Mouse (Mus musculus) gonadal fat pad, adult 2 months (tissue): ENCODE data around the gene Asic5. TPM values are rescaled to one million over a fixed set of nuclear protein-coding genes. Genes with fewer than 3 reads are reported as not detected.

ENCODE experiments used
- DNase-seq: peaks from one replicate; pipeline ENCODE4 v3.0.0-alpha.2; 2012; ENCODE audit warnings: low read depth
- polyA plus RNA-seq: library from polyadenylated mRNA; depleted of rRNA; stranded (reverse); fragments of >200 nt; gene quantifications from 2 replicates; pipeline ENCODE4 v1.2.3, GENCODE M21; 2012; rRNA removed

Gene Asic5
- polyA plus RNA-seq, result 0.08 TPM in 1 of 2 replicates, not detected in the other

DNA sequence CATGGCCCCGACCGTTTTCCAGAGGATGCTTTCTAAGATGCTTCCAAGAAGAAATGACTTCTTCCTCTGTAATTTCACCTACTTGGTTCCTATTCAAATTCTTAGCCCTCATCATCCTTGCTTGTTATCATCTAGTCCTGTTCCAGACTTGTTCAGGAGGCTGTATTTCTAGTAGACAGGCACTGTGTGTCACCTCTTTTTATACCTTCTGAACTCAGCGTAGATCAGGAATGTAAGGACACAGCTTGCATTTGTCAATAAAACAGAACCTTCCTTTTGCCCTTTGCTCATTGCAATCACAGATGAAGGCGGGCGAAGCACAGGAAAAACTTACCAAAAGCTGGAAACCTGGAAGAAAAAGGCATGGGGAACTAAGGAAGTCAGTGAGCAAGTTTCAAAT, at the start of gene Asic5:
Gene Asic5, plus strand, starts transcription at position 301 of the 400 bp plus-strand sequence.
- no peak for DNase-seq

- no peak for DNase-seq
Measured at GRCm38 (mm10) chr3:81933348-81933747, 48.7 kb upstream of the Asic5 start.

DNA sequence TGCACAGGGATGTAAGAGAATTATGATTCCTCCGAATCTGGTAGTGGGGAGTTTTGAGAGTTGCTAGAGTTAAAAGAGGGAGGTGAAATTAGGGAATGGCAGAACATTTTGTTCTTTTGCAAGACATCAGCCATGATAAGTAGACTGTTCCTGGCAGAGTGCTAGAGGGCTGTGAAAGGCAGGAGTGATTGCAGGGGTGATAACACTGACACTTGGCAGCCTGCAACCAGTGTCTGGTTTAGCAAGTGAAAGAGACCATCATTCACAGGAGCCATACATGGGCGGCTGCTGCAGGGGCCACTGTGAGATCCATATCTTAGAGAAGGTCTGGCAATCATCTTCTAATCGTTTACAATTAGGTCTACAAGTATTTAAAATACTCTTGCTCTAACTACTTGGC, 43.2 kb upstream of the Asic5 start:
- DNase-seq, result peak; percentile 77

DNA sequence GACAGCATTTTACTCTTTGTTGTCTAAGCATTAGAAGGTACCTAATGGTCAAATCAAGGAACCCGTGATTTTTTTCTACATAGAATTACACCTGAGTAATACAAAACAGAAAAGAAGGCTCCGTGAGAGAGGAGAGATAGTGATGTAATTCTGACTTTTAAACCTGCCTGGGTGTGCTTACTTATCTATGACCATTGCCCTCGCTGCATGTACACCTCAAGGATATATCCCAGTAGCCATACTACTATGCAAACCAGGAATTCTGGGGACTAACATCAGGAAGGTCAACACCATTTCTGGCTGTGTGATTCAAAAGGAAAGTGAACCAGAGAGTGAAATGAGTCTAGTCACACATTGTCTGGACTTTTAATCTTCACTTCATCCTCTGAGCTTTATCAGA, 39.7 kb upstream of the Asic5 start:
- no peak for DNase-seq

DNA sequence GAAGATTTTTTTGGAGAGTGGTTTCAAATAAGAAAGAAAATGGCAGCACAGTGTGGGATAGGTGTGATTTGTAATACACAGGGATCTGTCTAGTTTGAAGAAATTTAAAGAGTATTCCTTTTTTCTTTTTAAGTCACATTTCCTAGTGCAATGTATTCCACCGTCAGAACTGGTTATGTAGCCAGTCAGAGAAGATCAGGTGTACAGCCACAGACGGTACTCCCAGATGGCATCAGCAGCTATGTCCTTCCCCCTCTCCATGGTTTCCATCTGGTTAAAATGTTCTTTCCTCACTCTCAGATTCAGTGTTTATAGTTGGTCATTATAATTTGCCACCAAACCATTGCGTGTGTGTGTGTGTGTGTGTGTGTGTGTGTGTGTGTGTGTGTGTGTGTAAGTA, 39.0 kb upstream of the Asic5 start:
- DNase-seq, result no peak

DNA sequence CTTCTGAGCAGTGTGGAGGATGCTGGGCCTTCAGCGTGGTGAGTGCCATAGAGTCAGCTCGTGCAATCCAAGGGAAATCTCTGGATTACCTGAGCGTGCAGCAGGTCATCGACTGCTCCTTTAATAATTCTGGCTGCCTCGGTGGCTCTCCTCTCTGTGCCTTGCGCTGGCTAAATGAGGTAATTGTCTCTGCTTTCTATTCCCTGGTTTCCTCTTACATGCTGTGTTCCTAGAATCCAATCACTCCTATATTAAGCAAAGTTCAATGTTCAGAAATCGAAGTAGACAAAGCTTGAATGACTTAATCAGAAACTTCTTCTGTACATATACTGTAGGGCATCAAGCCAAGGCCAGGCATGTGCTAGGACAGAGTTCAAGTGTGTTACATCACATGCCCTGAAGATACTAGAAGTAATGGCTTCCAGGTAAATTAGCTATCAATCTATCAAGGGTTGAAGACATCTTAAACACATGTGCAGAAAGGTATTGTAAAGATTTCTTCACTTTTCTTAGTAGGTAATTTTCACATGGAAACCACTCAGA, 37.2 kb upstream of the Asic5 start:
- no peak for DNase-seq

GRCm38 (mm10) chr3:81949048-81949447, 33.0 kb upstream of the Asic5 start:
- no peak for DNase-seq

DNA sequence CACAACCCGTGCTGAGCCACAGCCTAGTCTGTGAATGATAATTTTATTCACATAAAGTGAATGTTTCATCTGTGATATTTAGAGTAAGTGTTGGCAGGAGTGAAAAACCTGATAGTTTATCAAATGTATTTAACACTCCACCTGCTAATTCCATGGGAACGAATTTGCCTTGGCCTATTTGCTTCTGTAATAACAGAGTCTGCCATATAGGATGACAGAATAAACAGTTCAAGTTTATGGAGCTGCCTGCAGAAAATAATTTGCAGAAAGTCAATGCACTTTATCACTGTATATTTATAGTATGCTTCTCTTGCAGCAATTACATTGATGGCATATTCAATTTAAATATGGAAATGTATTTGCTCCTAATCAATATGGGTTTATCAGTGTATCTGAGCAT, 30.3 kb upstream of the Asic5 start:
- DNase-seq, result no peak

DNA sequence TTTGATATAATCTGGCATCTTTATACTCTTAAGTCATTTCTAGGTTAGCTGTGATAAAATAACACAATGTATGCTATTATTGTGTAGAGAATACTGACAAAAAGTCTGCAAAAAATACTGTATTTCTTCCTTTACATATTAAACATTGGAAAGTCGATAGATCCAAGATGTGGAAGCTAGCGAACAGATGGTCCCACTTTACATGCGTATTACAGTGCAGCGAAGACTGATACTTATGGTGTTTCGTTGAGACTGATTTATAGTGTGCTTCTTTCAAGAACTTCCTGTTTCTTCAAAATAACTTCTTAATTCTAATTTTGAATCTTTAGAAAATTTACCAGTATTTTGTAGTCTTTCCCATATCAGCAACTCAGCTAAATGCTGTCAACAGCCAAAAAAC, 24.6 kb upstream of the Asic5 start:
- no peak for DNase-seq

- no peak for DNase-seq
Measured at GRCm38 (mm10) chr3:81961336-81961735, 20.8 kb upstream of the Asic5 start.

DNA sequence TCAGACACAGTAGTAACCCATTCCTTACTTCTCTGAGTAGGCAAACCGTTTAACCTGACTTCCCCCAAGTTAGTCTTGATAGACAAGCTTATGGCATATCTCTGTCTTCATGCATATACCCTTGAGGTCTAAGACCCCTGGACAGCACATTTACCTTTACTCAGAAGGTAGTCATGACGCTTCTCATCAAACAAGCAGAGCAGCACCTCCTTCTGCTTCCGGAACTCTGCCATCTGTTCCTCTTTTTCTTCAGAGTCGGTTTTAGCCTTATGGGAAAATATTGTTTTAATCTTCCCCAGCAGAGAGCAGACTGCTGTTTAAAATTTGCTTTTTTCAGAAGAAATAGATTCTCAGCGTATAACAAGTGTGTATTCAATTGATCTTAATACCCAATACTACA, 18.3 kb upstream of the Asic5 start:
- no peak for DNase-seq

DNA sequence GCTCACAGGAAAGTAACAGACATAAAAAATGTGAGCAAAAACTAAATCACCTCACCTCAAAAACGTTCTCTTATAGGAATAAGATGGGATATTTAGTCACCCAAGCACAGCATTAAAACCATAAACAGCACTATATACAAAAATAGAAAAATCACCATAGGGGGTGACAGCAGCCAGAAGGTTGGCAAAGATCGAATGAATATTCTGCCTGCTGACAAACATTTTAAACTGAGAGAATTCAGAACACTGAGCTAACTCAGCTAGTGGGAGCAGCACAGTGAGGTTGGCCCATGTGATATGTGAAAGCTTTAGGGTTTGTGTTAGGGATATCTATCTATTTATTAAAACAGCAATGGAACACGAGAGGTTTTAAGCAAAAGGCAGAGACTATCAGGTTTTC, 17.5 kb upstream of the Asic5 start:
- no peak for DNase-seq

DNA sequence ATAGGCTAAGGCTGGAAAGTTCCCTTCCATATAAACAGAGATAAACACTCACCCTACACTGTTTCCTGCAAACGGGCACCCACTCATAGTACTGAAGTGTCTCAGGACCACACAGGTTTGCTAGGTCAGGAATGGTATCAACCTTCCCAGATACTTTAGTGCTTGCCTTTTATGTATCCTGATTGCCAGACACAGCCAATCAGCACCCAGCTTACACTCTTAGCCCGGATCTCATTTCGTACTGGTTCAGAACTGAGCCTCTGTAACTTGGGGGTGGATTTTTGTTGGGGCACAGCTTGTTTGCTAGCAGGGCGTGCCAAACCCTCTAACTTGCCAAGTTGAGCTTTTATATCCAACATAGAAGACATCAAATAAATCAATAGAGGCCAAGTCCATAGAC, 6.5 kb upstream of the Asic5 start:
- DNase-seq, result no peak

- no peak for DNase-seq
Measured at GRCm38 (mm10) chr3:81976102-81976501, 6.0 kb upstream of the Asic5 start, which contains the start of gene Tdo2. Gene Tdo2 (minus strand): TSS chr3:81976202.

- no peak for DNase-seq
Measured at GRCm38 (mm10) chr3:81981576-81981975, 514 bp upstream of the Asic5 start.

GRCm38 (mm10) chr3:81983120-81983895, 1.2 kb downstream of the Asic5 start:
- no peak for DNase-seq

- no peak for DNase-seq
Measured at GRCm38 (mm10) chr3:81985100-81985499, 3.0 kb downstream of the Asic5 start.

DNA sequence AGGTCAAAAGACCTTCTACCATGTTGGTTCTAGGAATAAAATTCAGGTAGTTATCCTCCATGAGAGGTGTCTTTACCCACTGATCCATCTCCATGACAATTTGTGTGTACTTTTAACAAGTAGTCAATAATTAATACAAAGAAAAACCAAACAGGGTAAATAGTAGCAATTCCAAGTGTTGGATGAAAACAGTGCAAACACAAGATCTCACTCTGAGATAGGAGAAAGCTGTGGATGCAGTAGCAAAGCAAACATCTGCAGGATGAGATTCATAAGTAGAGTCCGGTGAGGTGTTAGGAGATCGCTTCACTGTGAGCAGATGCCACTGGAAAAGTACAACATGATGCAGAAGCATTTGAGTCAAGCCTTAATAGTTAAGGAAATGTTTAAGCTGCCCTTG, 4.0 kb downstream of the Asic5 start:
- no peak for DNase-seq

DNA sequence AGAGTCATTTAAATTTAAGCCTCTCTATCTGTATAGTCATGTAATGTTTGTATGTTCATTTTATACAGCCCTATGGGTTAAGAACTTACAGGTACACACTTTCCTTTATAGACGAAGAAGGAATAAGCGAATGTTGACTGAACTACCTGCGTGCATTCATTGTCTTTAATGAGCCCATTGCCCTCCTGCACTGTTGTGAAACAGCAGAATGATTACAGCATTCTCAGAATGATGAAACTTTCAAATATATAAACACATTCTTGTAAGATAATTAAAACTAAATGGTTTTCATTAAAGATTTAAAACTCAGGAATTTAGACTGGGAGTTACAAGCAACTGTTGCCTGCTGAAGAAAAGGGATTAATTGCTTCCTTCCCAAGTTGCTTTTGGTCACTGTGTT, 5.5 kb downstream of the Asic5 start:
- DNase-seq, result no peak

GRCm38 (mm10) chr3:81989692-81990141, 7.6 kb downstream of the Asic5 start:
- DNase-seq, result peak; percentile 80

DNA sequence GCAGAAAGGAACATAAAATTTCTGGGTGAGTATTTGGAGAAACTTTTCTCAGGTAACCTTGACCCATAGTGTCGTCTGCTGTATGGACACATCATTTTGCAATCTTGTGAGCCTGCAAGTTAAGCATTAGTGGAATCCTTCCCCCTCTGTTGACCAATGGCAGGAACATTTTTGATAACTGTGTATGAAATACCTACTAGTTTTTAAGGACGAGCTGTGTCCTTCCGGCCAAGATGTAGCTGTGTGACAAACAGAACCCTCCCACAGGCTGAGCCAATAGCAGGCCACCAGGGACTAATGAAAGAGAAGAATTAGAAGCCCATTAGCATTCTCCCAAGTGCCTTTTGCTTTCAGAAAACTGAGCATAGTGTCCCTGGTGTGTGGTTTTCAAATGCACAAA, 8.4 kb downstream of the Asic5 start:
- no peak for DNase-seq

DNA sequence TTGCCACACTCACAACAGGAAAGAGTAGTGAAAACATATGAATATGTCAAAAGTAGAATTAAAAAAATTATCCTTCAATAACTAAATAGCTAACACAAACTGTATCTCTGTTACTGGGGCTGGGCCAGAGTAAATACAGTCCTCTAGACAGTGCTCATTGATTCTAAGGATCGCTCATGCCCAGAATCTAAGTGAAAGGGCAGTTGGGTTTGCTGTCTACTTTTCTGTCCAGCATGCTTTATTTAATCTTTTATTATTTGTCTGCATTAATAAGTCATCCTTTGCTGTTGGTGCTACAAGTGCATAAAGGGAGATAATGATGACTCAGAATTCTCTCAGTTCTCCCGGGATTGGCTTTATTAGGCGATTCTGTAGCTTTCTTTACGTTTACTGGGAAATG, 13.3 kb downstream of the Asic5 start:
- DNase-seq, result no peak

GRCm38 (mm10) chr3:81995988-81996387, 13.9 kb downstream of the Asic5 start:
- no peak for DNase-seq

GRCm38 (mm10) chr3:82007002-82007401, 24.9 kb downstream of the Asic5 start:
- DNase-seq, result no peak
